Mouse (Mus musculus) kidney, adult 2 months (tissue): ENCODE measurements around the gene Methig1. TPM values are rescaled to one million over a fixed set of nuclear protein-coding genes. Genes with fewer than 3 reads are reported as not detected.
A peak's percentile ranks its signal among the peaks of the same experiment; 100 is the strongest.
"Not testable (repeated sequence)": the region's sequence is repeated elsewhere in the genome, so short reads cannot be mapped to it uniquely, and the experiment has no call there.

Experiments
- DNase-seq: peaks from one replicate; pipeline ENCODE4 v3.0.0; 2021
- H3K27ac ChIP-seq: fragments of 200-500 bp; 2 replicates; pipeline ENCODE4 v1.5.1; 2012; ENCODE audit warnings: low read depth, low read length, control low read depth, inconsistent platforms; ENCODE audit not compliant: insufficient read depth
- H3K27me3 ChIP-seq: fragments of 200-500 bp; replicated peaks from 2 replicates; pipeline ENCODE4 v1.6.1; 2012; ENCODE audit warnings: mild to moderate bottlenecking, moderate library complexity, low read length, inconsistent platforms; ENCODE audit not compliant: control insufficient read depth, insufficient read depth
- H3K36me3 ChIP-seq: fragments of 200-500 bp; 2 replicates; pipeline ENCODE4 v1.6.1; 2012; ENCODE audit warnings: mild to moderate bottlenecking, moderate library complexity, low read length, inconsistent platforms; ENCODE audit not compliant: control insufficient read depth, insufficient read depth
- H3K4me1 ChIP-seq: fragments of 200-500 bp; 2 replicates; pipeline ENCODE4 v1.6.1; 2011; ENCODE audit warnings: low read length; ENCODE audit not compliant: control insufficient read depth, insufficient read depth
- H3K4me3 ChIP-seq: fragments of 200-500 bp; 2 replicates; pipeline ENCODE4 v1.5.1; 2011; ENCODE audit warnings: mild to moderate bottlenecking, low read depth, low read length, control low read depth; ENCODE audit not compliant: insufficient read depth
- CTCF ChIP-seq: fragments of 200-500 bp; conservative IDR thresholded peaks from 2 replicates; pipeline ENCODE4 v1.5.1; 2011; ENCODE audit warnings: low read depth, mild to moderate bottlenecking, control low read depth, low read length, moderate library complexity, mixed read lengths; ENCODE audit not compliant: insufficient read depth, insufficient read length
- POLR2A ChIP-seq: fragments of 200-500 bp; IDR thresholded peaks from one replicate; pipeline ENCODE4 v1.6.1; 2011; ENCODE audit warnings: low read depth, low read length, control low read depth
- WGBS: fragments of 180-500 bp; shearing (Covaris S2); methylation state at CpG from one replicate; pipeline ENCODE4 v1.1.7; 2018; 5-methylcytosine and 5-hydroxymethylcytosine counted together
- polyA plus RNA-seq: library from polyadenylated mRNA; depleted of rRNA; stranded (reverse); fragments of >200 nt; gene quantifications from 2 replicates; pipeline ENCODE4 v1.2.3, GENCODE M21; 2012

Gene Methig1
- polyA plus RNA-seq, 1 experiment = 16.5 TPM

GRCm38 (mm10) chr15:100328089-100328488, 24.9 kb upstream of the Methig1 start:
- 57% methylated on average over 4 of the region's 4 CpGs for WGBS
- H3K4me3 ChIP-seq, H3K27me3 ChIP-seq, H3K36me3 ChIP-seq, H3K4me1 ChIP-seq, H3K27ac ChIP-seq: not testable (repeated sequence)
- TF ChIP-seq CTCF = 0 out of 2 replicates have a peak, but pooled peaks have one; percentile 22
- peak; percentile 43 for DNase-seq

DNA sequence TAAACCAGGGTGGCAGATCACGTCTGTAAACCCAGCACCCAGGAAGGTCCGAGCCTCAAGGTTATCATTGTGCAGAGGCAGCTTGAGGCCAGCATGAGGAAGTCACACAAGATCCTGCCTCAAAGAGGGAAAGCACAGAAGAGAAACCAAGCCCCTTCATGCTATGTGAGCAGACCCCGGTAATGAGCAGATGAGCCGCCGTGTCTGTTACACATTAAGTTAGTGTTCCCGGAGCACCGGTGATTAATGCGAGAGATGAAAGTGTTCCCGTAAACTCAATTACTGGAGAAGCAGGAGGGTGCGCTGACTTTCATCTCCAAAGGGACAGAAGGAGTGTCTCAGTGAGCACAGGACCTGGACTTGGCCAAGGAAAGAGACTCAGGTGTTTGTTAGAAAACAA, 23.6 kb upstream of the Methig1 start:
- DNase-seq, H3K36me3 ChIP-seq, H3K4me3 ChIP-seq, H3K27me3 ChIP-seq, H3K4me1 ChIP-seq, H3K27ac ChIP-seq: not testable (repeated sequence)
- whole genome bisulfite sequencing = 65% methylated on average over 10 of the region's 10 CpGs

- no peak for DNase-seq
- Histone ChIP-seq H3K4me3 (no peak overlapping the region), H3K27me3 (no peaks in the 10 kb centered on the region), H3K4me1 (no peaks in the 10 kb centered on the region), H3K27ac (no peak overlapping the region), H3K36me3 (no peaks in the 10 kb centered on the region)
- no peak for TF ChIP-seq CTCF
- TF ChIP-seq POLR2A = no peak
- 82% methylated on average over 7 of the region's 7 CpGs for WGBS
These were observed 22.2 kb upstream of the Methig1 start for GRCm38 (mm10) chr15:100330739-100331138.

DNA sequence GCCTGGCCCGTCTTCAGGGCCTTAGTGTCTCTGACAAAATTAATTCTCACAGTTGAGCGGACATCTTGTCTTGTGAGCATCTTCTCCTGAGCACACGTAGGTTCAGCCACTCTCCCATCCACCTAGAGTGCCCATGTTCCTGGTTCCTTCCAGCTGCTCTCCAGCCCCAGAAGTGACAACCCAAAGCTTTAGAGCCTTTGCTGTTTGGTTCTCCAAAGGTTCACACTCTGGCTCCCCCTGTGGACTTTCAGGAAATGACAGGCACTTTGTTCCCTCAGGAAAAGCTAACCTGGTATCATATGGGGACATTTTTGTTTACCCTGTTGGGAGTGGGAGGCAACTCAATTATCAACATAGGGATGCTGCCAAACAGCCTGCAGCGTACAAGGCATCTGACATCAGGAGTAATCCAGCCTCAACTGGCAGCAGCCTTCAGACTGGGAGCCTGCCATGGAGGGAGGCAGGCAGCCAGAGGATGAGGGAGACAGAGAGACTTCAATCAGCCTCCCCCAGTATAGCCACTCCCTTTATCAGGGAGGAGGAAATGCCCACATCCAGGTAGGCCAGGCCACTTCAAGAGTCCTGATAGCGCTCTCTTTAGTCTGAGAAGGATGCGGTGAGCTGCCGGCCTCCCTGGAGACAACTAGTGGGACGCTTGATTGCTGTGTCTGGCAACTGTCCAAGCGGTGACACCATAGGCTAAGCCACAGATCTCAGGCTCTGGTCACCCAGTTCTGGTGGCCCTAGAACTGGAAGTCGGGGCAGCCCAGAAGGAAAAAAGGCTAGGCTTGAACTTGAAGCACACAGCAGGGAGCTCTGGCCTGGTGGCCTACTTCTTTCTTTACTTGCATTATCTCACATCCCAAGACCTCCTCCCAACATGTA, 20.6 kb upstream of the Methig1 start:
- H3K4me3 ChIP-seq, H3K4me1 ChIP-seq, H3K27me3 ChIP-seq, DNase-seq, H3K27ac ChIP-seq, H3K36me3 ChIP-seq: not testable (repeated sequence)
- 66% methylated on average over 3 of the region's 10 CpGs for WGBS

GRCm38 (mm10) chr15:100334629-100335028, 18.3 kb upstream of the Methig1 start, which contains the start of gene Mettl7a3:
Mettl7a3 (plus strand) TSS chr15:100334929.
- 68% methylated on average over 10 of the region's 10 CpGs for WGBS
- H3K4me1 ChIP-seq = no peaks in the 10 kb centered on the region
- TF ChIP-seq CTCF (no peak), POLR2A (no peak)
- no peak for DNase-seq
- no peaks in the 10 kb centered on the region for H3K36me3 ChIP-seq
- no peak within 1 kb of the TSS for H3K4me3 ChIP-seq
- no peaks in the 10 kb centered on the region for H3K27me3 ChIP-seq
- no peak within 1 kb of the TSS for H3K27ac ChIP-seq

GRCm38 (mm10) chr15:100337328-100337727, 15.6 kb upstream of the Methig1 start:
- not testable (repeated sequence) for H3K4me1 ChIP-seq, H3K36me3 ChIP-seq, H3K27ac ChIP-seq, DNase-seq, H3K27me3 ChIP-seq, H3K4me3 ChIP-seq

GRCm38 (mm10) chr15:100337847-100338246, 15.1 kb upstream of the Methig1 start:
- TF ChIP-seq CTCF = peak; percentile 39
- peak; percentile 82 for DNase-seq
- 41% methylated on average over 10 of the region's 10 CpGs for WGBS
- H3K4me1 ChIP-seq, H3K36me3 ChIP-seq, H3K27ac ChIP-seq, H3K4me3 ChIP-seq, H3K27me3 ChIP-seq: not testable (repeated sequence)

DNA sequence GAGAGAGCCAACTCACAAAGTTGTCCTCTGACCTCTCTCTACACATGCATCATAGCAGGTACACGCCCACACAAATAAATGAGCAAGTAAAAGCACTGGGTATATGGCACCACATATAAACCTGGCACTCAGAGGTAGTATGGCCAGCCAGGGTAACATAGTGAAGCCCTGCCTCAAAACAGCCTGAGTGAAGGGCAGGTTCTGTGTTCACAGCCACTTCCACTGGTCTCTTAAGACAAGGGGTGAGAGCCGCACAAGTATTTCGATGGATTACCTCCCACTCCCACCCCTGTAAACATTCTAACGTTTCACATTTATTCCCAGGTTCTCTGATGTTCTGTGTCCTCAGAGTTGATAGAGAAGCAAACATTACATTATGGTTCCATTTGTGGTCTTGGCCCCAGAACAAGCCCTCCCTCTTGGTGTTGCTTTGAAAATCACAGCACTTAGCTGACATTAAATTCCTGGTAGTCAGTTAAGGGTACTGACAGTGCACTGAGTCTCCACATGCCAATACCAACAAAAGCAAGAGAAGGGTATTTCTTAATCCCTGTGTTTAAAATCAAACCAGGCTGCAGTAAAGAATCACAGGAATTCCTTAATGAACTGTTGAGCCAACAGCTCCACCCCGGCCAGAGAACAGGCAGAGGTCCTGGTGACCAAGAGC, 11.5 kb upstream of the Methig1 start:
- peak; percentile 70 for DNase-seq
- H3K4me1 ChIP-seq, H3K4me3 ChIP-seq, H3K27me3 ChIP-seq, H3K36me3 ChIP-seq: not testable (repeated sequence)
- peak overlapping the region; percentile 45; the same call in 1 of the 2 replicates for H3K27ac ChIP-seq
- WGBS = 46% methylated on average over 5 of the region's 5 CpGs
